Mouse (Mus musculus): ENCODE data around the gene Mapk8ip1. TPM values are rescaled to one million over a fixed set of nuclear protein-coding genes. Genes with fewer than 3 reads are reported as not detected.

Mapk8ip1 gene
- polyA plus RNA-seq, 1 experiment from 2014 or later: 111 TPM

- Histone ChIP-seq H3K9ac (replicated peaks) (peak overlapping the region; percentile 81), H3K4me2 (replicated peaks) (peak overlapping the region; percentile 97), H3K36me3 (peaks cover 31% of the 10 kb centered on the region), H3K9me3 (no peaks in the 10 kb centered on the region), H3K4me1 (replicated peaks) (peaks cover 57% of the 10 kb centered on the region), H3K27ac (peak overlapping the region; percentile 86), H3K4me3 (replicated peaks) (peak overlapping the region; percentile 83), H3K27me3 (peaks cover 17% of the 10 kb centered on the region)
- under 1% methylated on average over 29 of the region's 29 CpGs for WGBS
- ATAC-seq: peak; percentile 94
Measured at GRCm38 (mm10) chr2:92375099-92375623, 25.9 kb downstream of the Mapk8ip1 start.

GRCm38 (mm10) chr2:92374514-92374913 lies 26.5 kb downstream of the Mapk8ip1 start, which contains the start of the genes Pex16 and Large2:
Gene Pex16, plus strand, starts transcription at chr2:92374676.
Gene Large2, minus strand, starts transcription at chr2:92374869.
- H3K9ac ChIP-seq (replicated peaks): peak within 1 kb of the TSS; percentile 81
- peak within 1 kb of the TSS; percentile 97 for H3K4me2 ChIP-seq (replicated peaks)
- peaks cover 61% of the 10 kb centered on the region for H3K4me1 ChIP-seq (replicated peaks)
- ATAC-seq: no peak
- H3K27ac ChIP-seq: peak within 1 kb of the TSS; percentile 86
- 6% methylated on average over 16 of the region's 16 CpGs for WGBS
- H3K9me3 ChIP-seq: no peaks in the 10 kb centered on the region
- peaks cover 24% of the 10 kb centered on the region for H3K36me3 ChIP-seq
- peaks cover 24% of the 10 kb centered on the region for H3K27me3 ChIP-seq
- H3K4me3 ChIP-seq (replicated peaks): peak within 1 kb of the TSS; percentile 83

GRCm38 (mm10) chr2:92373437-92373813 lies 27.6 kb downstream of the Mapk8ip1 start:
- Histone ChIP-seq H3K36me3 (peaks cover 13% of the 10 kb centered on the region), H3K4me2 (replicated peaks) (peak overlapping the region; percentile 97; the same call in 1 of the 2 replicates), H3K4me1 (replicated peaks) (peaks cover 61% of the 10 kb centered on the region), H3K9ac (replicated peaks) (no peak overlapping the region), H3K27me3 (peaks cover 34% of the 10 kb centered on the region), H3K9me3 (no peaks in the 10 kb centered on the region), H3K27ac (0 out of 2 replicates have a peak overlapping the region, but pooled peaks have one; percentile 35), H3K4me3 (replicated peaks) (no peak overlapping the region)
- no peak for ATAC-seq
- WGBS: 64% methylated on average over 11 of the region's 11 CpGs

GRCm38 (mm10) chr2:92372767-92373436 lies 28.2 kb downstream of the Mapk8ip1 start:
- Histone ChIP-seq H3K4me2 (replicated peaks) (0 out of 2 replicates have a peak overlapping the region, but pooled peaks have one; percentile 2), H3K4me3 (replicated peaks) (no peak overlapping the region), H3K27me3 (peaks cover 35% of the 10 kb centered on the region), H3K4me1 (replicated peaks) (peaks cover 61% of the 10 kb centered on the region), H3K9me3 (no peaks in the 10 kb centered on the region), H3K36me3 (peaks cover 8% of the 10 kb centered on the region), H3K9ac (replicated peaks) (no peak overlapping the region), H3K27ac (peak overlapping the region; percentile 35; the same call in 1 of the 2 replicates)
- WGBS: 22% methylated on average over 9 of the region's 9 CpGs
- ATAC-seq: no peak

- Histone ChIP-seq H3K4me1 (replicated peaks) (peaks cover 61% of the 10 kb centered on the region), H3K4me2 (replicated peaks) (peak overlapping the region; percentile 62), H3K9me3 (no peaks in the 10 kb centered on the region), H3K27ac (peak overlapping the region; percentile 37), H3K9ac (replicated peaks) (peak overlapping the region; percentile 28; the same call in 1 of the 2 replicates), H3K36me3 (peaks cover under 1% of the 10 kb centered on the region; the same call in 1 of the 2 replicates), H3K27me3 (peaks cover 35% of the 10 kb centered on the region), H3K4me3 (replicated peaks) (no peak overlapping the region)
- WGBS: 3% methylated on average over 10 of the region's 10 CpGs
- no peak for ATAC-seq
Measured at GRCm38 (mm10) chr2:92371971-92372690, 28.9 kb downstream of the Mapk8ip1 start.

- H3K9ac ChIP-seq (replicated peaks): peak overlapping the region; percentile 55
- no peak for ATAC-seq
- H3K36me3 ChIP-seq: peaks cover 3% of the 10 kb centered on the region; the same call in 1 of the 2 replicates
- 3% methylated on average over 45 of the region's 45 CpGs for WGBS
- peak overlapping the region; percentile 62 for H3K4me2 ChIP-seq (replicated peaks)
- peaks cover 35% of the 10 kb centered on the region for H3K27me3 ChIP-seq
- H3K9me3 ChIP-seq: no peaks in the 10 kb centered on the region
- H3K27ac ChIP-seq: peak overlapping the region; percentile 37
- H3K4me3 ChIP-seq (replicated peaks): peak overlapping the region; percentile 33
- H3K4me1 ChIP-seq (replicated peaks): peaks cover 56% of the 10 kb centered on the region
Measured at GRCm38 (mm10) chr2:92370821-92371805, 29.9 kb downstream of the Mapk8ip1 start.

- peak overlapping the region; percentile 33 for H3K4me3 ChIP-seq (replicated peaks)
- ATAC-seq: no peak
- H3K9ac ChIP-seq (replicated peaks): peak overlapping the region; percentile 55
- 12% methylated on average over 19 of the region's 19 CpGs for WGBS
- H3K27me3 ChIP-seq: peaks cover 35% of the 10 kb centered on the region
- peaks cover 49% of the 10 kb centered on the region for H3K4me1 ChIP-seq (replicated peaks)
- H3K36me3 ChIP-seq: peaks cover 3% of the 10 kb centered on the region; the same call in 1 of the 2 replicates
- no peak overlapping the region for H3K27ac ChIP-seq
- no peaks in the 10 kb centered on the region for H3K9me3 ChIP-seq
- peak overlapping the region; percentile 62 for H3K4me2 ChIP-seq (replicated peaks)
Measured at GRCm38 (mm10) chr2:92370375-92370774, 30.7 kb downstream of the Mapk8ip1 start.

GRCm38 (mm10) chr2:92367383-92368029 lies 33.6 kb downstream of the Mapk8ip1 start:
- Histone ChIP-seq H3K36me3 (peaks cover 23% of the 10 kb centered on the region), H3K27ac (no peak overlapping the region), H3K4me1 (replicated peaks) (peaks cover 28% of the 10 kb centered on the region), H3K4me3 (replicated peaks) (no peak overlapping the region), H3K9ac (replicated peaks) (no peak overlapping the region), H3K9me3 (no peaks in the 10 kb centered on the region), H3K4me2 (replicated peaks) (no peak overlapping the region), H3K27me3 (peaks cover 35% of the 10 kb centered on the region)
- no peak for ATAC-seq
- WGBS: 52% methylated on average over 20 of the region's 20 CpGs

GRCm38 (mm10) chr2:92365568-92365967 lies 35.5 kb downstream of the Mapk8ip1 start:
- Histone ChIP-seq H3K4me2 (replicated peaks) (no peak overlapping the region), H3K36me3 (peaks cover 33% of the 10 kb centered on the region), H3K27ac (no peak overlapping the region), H3K9ac (replicated peaks) (no peak overlapping the region), H3K4me3 (replicated peaks) (no peak overlapping the region), H3K4me1 (replicated peaks) (peaks cover 9% of the 10 kb centered on the region), H3K9me3 (no peaks in the 10 kb centered on the region), H3K27me3 (peaks cover 22% of the 10 kb centered on the region)
- no peak for ATAC-seq
- 96% methylated on average over 10 of the region's 10 CpGs for WGBS

GRCm38 (mm10) chr2:92364086-92364485 lies 37.0 kb downstream of the Mapk8ip1 start:
- no peak overlapping the region for H3K9ac ChIP-seq (replicated peaks)
- WGBS: 88% methylated on average over 4 of the region's 4 CpGs
- no peak for ATAC-seq
- no peak overlapping the region for H3K27ac ChIP-seq
- no peak overlapping the region for H3K4me3 ChIP-seq (replicated peaks)
- H3K27me3 ChIP-seq: peaks cover 7% of the 10 kb centered on the region
- peaks cover 48% of the 10 kb centered on the region for H3K36me3 ChIP-seq
- H3K4me1 ChIP-seq (replicated peaks): no peaks in the 10 kb centered on the region
- no peaks in the 10 kb centered on the region for H3K9me3 ChIP-seq
- H3K4me2 ChIP-seq (replicated peaks): no peak overlapping the region
